28 mouse cellular contexts compared by ENCODE assay signal in the genomic region with DNA sequence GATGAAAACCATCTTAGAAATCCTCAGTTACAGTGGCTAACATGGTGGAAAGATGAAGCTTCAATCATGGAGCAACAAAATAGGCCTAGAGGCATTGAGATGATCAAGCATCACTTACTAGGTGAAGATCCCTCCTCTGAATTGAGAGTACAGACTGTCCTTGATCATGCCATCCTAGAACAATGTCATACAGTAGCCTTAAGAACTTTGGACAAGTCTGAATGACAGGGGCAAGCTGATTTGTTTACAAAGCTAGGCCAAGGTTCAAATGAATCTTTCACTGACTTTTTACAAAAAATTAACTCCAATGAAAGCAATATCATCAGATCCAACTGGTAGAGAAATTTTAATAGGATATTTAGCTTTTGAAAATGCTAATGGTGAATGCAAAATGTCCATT. TPM values are rescaled to one million over a fixed set of nuclear protein-coding genes. Genes with fewer than 3 reads are reported as not detected.
DNase-seq lines count a peak whose midpoint lies in the region; ATAC-seq and TF ChIP-seq lines count a peak whose summit lies in the region.
"Had no signal": no experiment of that assay in that cellular context is flagged by ENCODE, and none has a peak within 500 bp of the region (broad histone marks: within the 10 kb centered on the region; RNA-seq: fewer than 3 reads in every experiment).

No protein-coding gene starts in this region.

- ATAC-seq in liver, embryonic 12.5 days: no peak
- ATAC-seq: activated CD4-positive, CD25-positive, alpha-beta regulatory T cell, adult 4 months; CD4-positive, CD25-positive, alpha-beta regulatory T cell, adult 4 months; forebrain, embryonic 13.5 days; forebrain, embryonic 15.5 days; Patski had no signal

- H3K4me2 ChIP-seq in liver, embryonic 12.5 days: no peak overlapping the region
- H3K4me2 ChIP-seq: embryonic facial prominence, embryonic 12.5 days; forebrain, embryonic 13.5 days; forebrain, embryonic 15.5 days had no signal

- no peaks in the 10 kb centered on the region for H3K36me3 ChIP-seq in kidney, adult 2 months (ENCODE audit: control insufficient read depth, insufficient read depth, low read length)
- no peaks in the 10 kb centered on the region for H3K36me3 ChIP-seq in liver, adult 2 months (ENCODE audit: control insufficient read depth, insufficient read depth, low read length)
- no peaks in the 10 kb centered on the region for H3K36me3 ChIP-seq in liver, embryonic 12.5 days
- H3K36me3 ChIP-seq: embryonic facial prominence, embryonic 10.5 days; embryonic facial prominence, embryonic 12.5 days; forebrain, embryonic 15.5 days; G1E had no signal

- no peak overlapping the region for H3K9ac ChIP-seq in liver, adult 2 months (ENCODE audit: low read depth, low read length)
- no peak overlapping the region for H3K9ac ChIP-seq in liver, embryonic 12.5 days
- H3K9ac ChIP-seq: embryonic facial prominence, embryonic 12.5 days; forebrain, embryonic 13.5 days; forebrain, embryonic 15.5 days had no signal

- no peak overlapping the region for H3K27ac ChIP-seq in kidney, adult 2 months (ENCODE audit: insufficient read depth, low read depth, low read length)
- no peak overlapping the region for H3K27ac ChIP-seq in liver, adult 2 months (replicated peaks; ENCODE audit: insufficient read depth, low read depth, low read length)
- no peak overlapping the region for H3K27ac ChIP-seq in liver, embryonic 12.5 days
- H3K27ac ChIP-seq: embryonic facial prominence, embryonic 10.5 days; embryonic facial prominence, embryonic 12.5 days; forebrain, embryonic 13.5 days; forebrain, embryonic 15.5 days had no signal

- no peak for TF ChIP-seq POLR2A in kidney, adult 2 months (IDR thresholded peaks at IDR 0.05; ENCODE audit: low read depth, low read length)
- no peak for TF ChIP-seq POLR2A in liver, adult 2 months (IDR thresholded peaks at IDR 0.05; ENCODE audit: extremely low read depth, insufficient read depth, low read length)

- no peak overlapping the region for H3K4me3 ChIP-seq in kidney, adult 2 months (ENCODE audit: insufficient read depth, low read depth, low read length)
- H3K4me3 ChIP-seq in liver, adult 2 months (ENCODE audit: insufficient read depth, low read depth, low read length): no peak overlapping the region
- H3K4me3 ChIP-seq in liver, embryonic 12.5 days: no peak overlapping the region
- H3K4me3 ChIP-seq: embryonic facial prominence, embryonic 10.5 days; embryonic facial prominence, embryonic 12.5 days; forebrain, embryonic 13.5 days; forebrain, embryonic 15.5 days had no signal

- no peaks in the 10 kb centered on the region for H3K79me2 ChIP-seq in liver, adult 2 months (ENCODE audit: control insufficient read depth, insufficient read depth, low read length)

- no peaks in the 10 kb centered on the region for H3K9me3 ChIP-seq in liver, embryonic 12.5 days (replicated peaks)
- H3K9me3 ChIP-seq: embryonic facial prominence, embryonic 10.5 days; embryonic facial prominence, embryonic 12.5 days; forebrain, embryonic 13.5 days; forebrain, embryonic 15.5 days; G1E had no signal

- H3K27me3 ChIP-seq in kidney, adult 2 months (replicated peaks; ENCODE audit: control insufficient read depth, insufficient read depth, low read length): no peaks in the 10 kb centered on the region
- H3K27me3 ChIP-seq in liver, adult 2 months (ENCODE audit: control insufficient read depth, insufficient read depth, low read length): no peaks in the 10 kb centered on the region
- peaks cover 19% of the 10 kb centered on the region; the same call in 1 of the 2 replicates for H3K27me3 ChIP-seq in liver, embryonic 12.5 days (replicated peaks)
- H3K27me3 ChIP-seq: CH12.LX; embryonic facial prominence, embryonic 12.5 days had no signal

- DNase-seq in kidney, adult 2 months: peak; percentile 78
- no peak for DNase-seq in kidney, postnatal 14 days
- DNase-seq in kidney, adult 9 months: peak; percentile 85
- DNase-seq in kidney, postnatal 25 days: no peak
- peak; percentile 85 for DNase-seq in liver, adult 2 months (ENCODE audit: extremely low read depth, low read depth, low spot score)
- DNase-seq: adrenal gland, adult 8-10 months; adrenal gland, postnatal 14 days; adrenal gland, postnatal 36 days; B cell, adult 2 months; cerebellum, adult 11-12 months; cerebellum, adult 2 months; cerebellum, adult 9-10 months; cerebellum, postnatal 10 days; cerebellum, postnatal 25 days had no signal

- TF ChIP-seq CTCF in kidney, adult 2 months (conservative IDR thresholded peaks at IDR 0.05; ENCODE audit: insufficient read depth, insufficient read length, low read depth, low read length): no peak
- no peak for TF ChIP-seq CTCF in liver, adult 2 months (IDR thresholded peaks at IDR 0.05; ENCODE audit: low read depth, low read length)

- H3K4me1 ChIP-seq in kidney, adult 2 months (ENCODE audit: control insufficient read depth, insufficient read depth, low read length): no peaks in the 10 kb centered on the region; the same call in 1 of the 2 replicates
- H3K4me1 ChIP-seq in liver, adult 2 months (ENCODE audit: control insufficient read depth, insufficient read depth, low read length): no peaks in the 10 kb centered on the region; the same call in 1 of the 2 replicates
- no peaks in the 10 kb centered on the region for H3K4me1 ChIP-seq in liver, embryonic 12.5 days
- H3K4me1 ChIP-seq: embryonic facial prominence, embryonic 10.5 days; embryonic facial prominence, embryonic 12.5 days; forebrain, embryonic 13.5 days; forebrain, embryonic 15.5 days had no signal

RNA-seq across cellular contexts. Expression of a gene that starts 5.2 kb away (rescaled TPM):
- 20.8 and 27.6 TPM in 2 replicates for polyA plus RNA-seq in kidney, adult 2 months (2012; rRNA removed)
- total RNA-seq in liver, adult 2 months (2014; rRNA removed): 25.4 and 26.7 TPM in 2 replicates
- 7.5 and 8.7 TPM in 2 replicates for polyA plus RNA-seq in liver, adult 2 months (2012; rRNA removed)
- polyA plus RNA-seq in liver, embryonic 12.5 days (2016; fragmentation: Nextera tagmentation; extraction: Ambion mirVana): 12.1 and 13.5 TPM in 2 replicates

RNA-seq across cellular contexts. Expression of a gene that starts 12.2 kb away (rescaled TPM):
- not detected in 2 replicates for polyA plus RNA-seq in kidney, adult 2 months (2012; rRNA removed)
- total RNA-seq in liver, adult 2 months (2014; rRNA removed): not detected in 2 replicates
- polyA plus RNA-seq in liver, adult 2 months (2012; rRNA removed): not detected in 2 replicates
- polyA plus RNA-seq in liver, embryonic 12.5 days (2016; fragmentation: Nextera tagmentation; extraction: Ambion mirVana): not detected in 2 replicates
- total RNA-seq: adrenal gland, adult 18-20 months; adrenal gland, adult 8-10 months; adrenal gland, postnatal 14 days; adrenal gland, postnatal 36 days had no signal
- polyA plus RNA-seq: activated CD4-positive, CD25-positive, alpha-beta regulatory T cell, adult 4 months; CD4-positive, CD25-positive, alpha-beta regulatory T cell, adult 4 months; cerebellum, adult 2 months; cortical plate, adult 2 months; embryonic facial prominence, embryonic 10.5 days; embryonic facial prominence, embryonic 12.5 days; embryonic facial prominence, embryonic 14.5 days; forebrain, embryonic 13.5 days; forebrain, embryonic 15.5 days; G1E; Patski had no signal

RNA-seq across cellular contexts. Expression of a gene that starts 45.6 kb away (rescaled TPM):
- 31.6 and 34.3 TPM in 2 replicates for polyA plus RNA-seq in kidney, adult 2 months (2012; rRNA removed)
- total RNA-seq in liver, adult 2 months (2014; rRNA removed): 22.6 and 23.6 TPM in 2 replicates
- 14.3 and 15.9 TPM in 2 replicates for polyA plus RNA-seq in liver, adult 2 months (2012; rRNA removed)
- 40.3 and 43.1 TPM in 2 replicates for polyA plus RNA-seq in liver, embryonic 12.5 days (2016; fragmentation: Nextera tagmentation; extraction: Ambion mirVana)

RNA-seq across cellular contexts. Expression of a gene that starts 56.8 kb away (rescaled TPM):
- polyA plus RNA-seq in kidney, adult 2 months (2012; rRNA removed): 0.37 and 0.50 TPM in 2 replicates
- not detected in 2 replicates for total RNA-seq in liver, adult 2 months (2014; rRNA removed)
- 0.06 TPM in 1 of 2 replicates, not detected in the other for polyA plus RNA-seq in liver, adult 2 months (2012; rRNA removed)
- polyA plus RNA-seq in liver, embryonic 12.5 days (2016; fragmentation: Nextera tagmentation; extraction: Ambion mirVana): 0.13 and 0.17 TPM in 2 replicates
- total RNA-seq: adrenal gland, postnatal 14 days had no signal
- polyA plus RNA-seq: CD4-positive, CD25-positive, alpha-beta regulatory T cell, adult 4 months; cortical plate, adult 2 months; embryonic facial prominence, embryonic 10.5 days; forebrain, embryonic 11.5 days; forebrain, embryonic 13.5 days; G1E had no signal

Comparison
In these comparisons a context has a peak if more than half of its experiments do, and no peak if none do; other contexts are left out.
1. DNase-seq: peak in kidney, adult 2 months (single experiment), kidney, adult 9 months (single experiment) and liver, adult 2 months (single experiment); none in kidney, postnatal 14 days (single experiment) and kidney, postnatal 25 days (0 of 2).